Mouse (Mus musculus): ENCODE measurements around the gene Atp5d.

- TF ChIP-seq POLR2A (IDR thresholded peaks at IDR 0.05; ENCODE audit: low read depth, low read length), result no peak
- no peak for TF ChIP-seq CTCF (IDR thresholded peaks at IDR 0.05; ENCODE audit: extremely low read depth, insufficient read length, insufficient replicate concordance, low read depth, low read length)
These were observed 41.2 kb upstream of the Atp5d start for GRCm38 (mm10) chr10:80097275-80097674.
